Mouse (Mus musculus): ENCODE results near the gene Sipa1.

Sipa1 gene

GRCm38 (mm10) chr19:5685861-5686260 is 22.4 kb upstream of the Sipa1 start:
- no peak for DNase-seq

- DNase-seq = no peak
Observed at GRCm38 (mm10) chr19:5685431-5685830, 21.9 kb upstream of the Sipa1 start.

GRCm38 (mm10) chr19:5684985-5685384 is 21.5 kb upstream of the Sipa1 start:
- DNase-seq = no peak

GRCm38 (mm10) chr19:5684236-5684635 is 20.7 kb upstream of the Sipa1 start:
- DNase-seq = no peak

GRCm38 (mm10) chr19:5680432-5680831 is 16.9 kb upstream of the Sipa1 start:
- DNase-seq = no peak

- no peak for DNase-seq
Observed at GRCm38 (mm10) chr19:5668372-5668771, 4.9 kb upstream of the Sipa1 start.

- no peak for DNase-seq
Observed at GRCm38 (mm10) chr19:5666386-5666785, 2.9 kb upstream of the Sipa1 start.

GRCm38 (mm10) chr19:5665465-5665864 is 2.0 kb upstream of the Sipa1 start:
- no peak for DNase-seq

- DNase-seq = no peak
Observed at GRCm38 (mm10) chr19:5664669-5665257, 1.3 kb upstream of the Sipa1 start.

- no peak for DNase-seq
Observed at GRCm38 (mm10) chr19:5662310-5662709, 1.2 kb downstream of the Sipa1 start.

- no peak for DNase-seq
Observed at GRCm38 (mm10) chr19:5660942-5661751, 2.4 kb downstream of the Sipa1 start.

GRCm38 (mm10) chr19:5654720-5655298 is 8.7 kb downstream of the Sipa1 start:
- DNase-seq = no peak

GRCm38 (mm10) chr19:5653969-5654719 is 9.4 kb downstream of the Sipa1 start:
- no peak for DNase-seq

GRCm38 (mm10) chr19:5652570-5652969 is 10.9 kb downstream of the Sipa1 start:
- no peak for DNase-seq

GRCm38 (mm10) chr19:5651502-5652274 is 11.8 kb downstream of the Sipa1 start:
- no peak for DNase-seq

GRCm38 (mm10) chr19:5649298-5649741 is 14.2 kb downstream of the Sipa1 start:
- no peak for DNase-seq

GRCm38 (mm10) chr19:5648401-5649297 is 14.9 kb downstream of the Sipa1 start:
- peak; percentile 56 for DNase-seq

- DNase-seq = no peak
Observed at GRCm38 (mm10) chr19:5647791-5648190, 15.7 kb downstream of the Sipa1 start.

- no peak for DNase-seq
Observed at GRCm38 (mm10) chr19:5646731-5647330, 16.7 kb downstream of the Sipa1 start.

- no peak for DNase-seq
Observed at GRCm38 (mm10) chr19:5645280-5645679, 18.2 kb downstream of the Sipa1 start.

GRCm38 (mm10) chr19:5641641-5642040 is 21.9 kb downstream of the Sipa1 start:
- DNase-seq = no peak
